Mouse (Mus musculus) megakaryocyte, embryonic 14.5 days (primary cell): ENCODE results near the gene Zfp316.

Experiments
- FLI1 ChIP-seq: IDR thresholded peaks from 2 replicates; pipeline ENCODE4 v1.6.1; 2012; ENCODE audit warnings: low read length, inconsistent platforms, mixed read lengths
- GATA1 ChIP-seq: IDR thresholded peaks from 3 replicates; pipeline ENCODE4 v1.6.1; 2012; ENCODE audit warnings: mixed read lengths, low read length, inconsistent platforms, borderline replicate concordance

- TF ChIP-seq FLI1 (no peak), GATA1 (no peak)
These were observed 28.6 kb upstream of the Zfp316 start for GRCm38 (mm10) chr5:143298391-143298790.
